Mouse (Mus musculus) monocyte, adult 5-6 weeks (primary cell): Measurements from ENCODE around the gene Olfr786. TPM values are rescaled to one million over a fixed set of nuclear protein-coding genes. Genes with fewer than 3 reads are reported as not detected.

Source experiments
- ATAC-seq: fragments of 153-309, 156-312 bp; replicated peaks from 2 replicates; pipeline ENCODE4 v1.8.0; 2017; ENCODE audit warnings: mild to moderate bottlenecking; ENCODE audit not compliant: low TSS enrichment, insufficient number of reproducible peaks, severe bottlenecking, poor library complexity, low FRiP score
- total RNA-seq: library from RNA; stranded (forward); fragments of 200-1000, 200-491, 200-594 nt; gene quantifications from 3 replicates; pipeline ENCODE4 v1.2.3, GENCODE M21; 2017

Olfr786 gene
- not detected in 3 replicates for total RNA-seq

DNA sequence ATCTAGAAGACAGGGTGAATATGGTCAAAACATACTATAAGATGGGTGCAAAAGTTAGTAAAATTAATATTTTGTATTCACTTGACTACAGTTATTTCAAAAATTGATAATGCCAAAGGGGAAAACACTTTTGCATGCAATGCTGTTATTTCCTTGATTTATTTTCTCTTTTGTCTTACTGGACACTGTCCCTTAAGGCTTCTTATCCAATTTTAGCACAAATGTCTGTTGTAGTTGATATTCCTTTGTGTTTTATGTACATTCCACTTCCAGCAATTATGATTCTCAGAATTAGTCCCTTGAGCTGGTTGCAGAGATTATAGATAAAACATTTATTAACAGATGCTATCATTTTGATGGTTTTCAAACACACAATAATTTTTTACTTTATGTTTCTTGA is at the start of gene Olfr786:
Gene Olfr786, plus strand, starts transcription at position 301 of the 400 bp plus-strand sequence.
- ATAC-seq: no peak

DNA sequence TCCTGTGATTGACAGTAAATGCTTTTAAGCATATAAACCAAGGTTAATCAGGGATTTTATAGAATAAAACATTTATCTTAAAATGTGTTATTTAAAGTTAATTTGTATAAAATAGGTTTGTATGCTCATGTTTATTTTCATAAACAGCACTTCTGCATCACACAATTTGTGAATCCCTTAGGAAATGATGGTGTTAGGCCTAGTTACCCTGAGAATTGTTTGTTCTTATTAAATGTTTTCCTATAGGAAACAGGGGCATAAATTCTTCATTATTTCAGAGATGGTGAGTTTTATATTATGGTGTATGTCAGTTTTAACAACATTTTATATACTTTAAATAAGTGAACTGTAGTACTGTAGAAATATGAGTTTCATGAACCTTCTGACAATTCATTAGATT is 43.3 kb upstream of the Olfr786 start, which contains the start of gene Olfr784:
Gene Olfr784, plus strand, starts transcription at position 301 of the 400 bp plus-strand sequence.
- no peak for ATAC-seq

DNA sequence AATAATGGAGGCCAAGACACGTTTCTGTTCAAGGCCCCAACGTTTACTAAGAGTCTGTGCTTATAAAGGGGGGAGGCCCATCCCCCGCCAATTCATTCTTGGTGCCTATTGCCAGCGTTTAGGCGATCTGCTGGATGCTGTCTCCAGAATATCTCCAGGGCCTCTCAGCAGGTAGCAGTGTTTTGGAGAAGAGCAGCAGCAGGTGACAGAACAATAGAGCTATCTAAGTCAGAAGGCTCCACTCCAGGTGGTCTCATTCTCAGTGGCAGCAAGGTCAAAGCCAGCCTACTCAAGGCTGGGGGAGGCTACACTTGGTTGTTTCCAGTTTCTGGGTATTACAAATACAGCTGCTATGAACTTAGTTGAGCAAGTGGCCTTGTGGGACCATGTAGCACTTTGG is 26.2 kb upstream of the Olfr786 start:
- no peak for ATAC-seq

DNA sequence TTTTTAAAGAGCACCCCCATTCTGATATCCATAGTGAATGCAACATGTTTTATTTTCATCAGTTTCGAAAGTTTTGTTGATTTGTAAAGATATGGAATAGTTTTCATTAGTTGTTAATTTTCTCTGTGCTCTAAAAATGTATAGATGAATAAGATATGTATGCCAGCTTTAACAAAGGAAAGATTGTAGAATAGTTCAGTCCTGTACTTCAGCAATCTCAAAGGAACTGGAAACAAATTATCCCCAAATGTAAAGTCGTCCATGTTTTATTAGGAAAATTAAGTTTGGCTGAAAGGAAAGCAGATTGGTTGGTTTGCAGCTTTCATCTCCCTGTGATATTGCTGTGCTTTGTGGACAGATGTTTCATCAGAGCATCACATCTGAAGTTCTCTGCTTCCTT is 22.0 kb upstream of the Olfr786 start, which contains the start of gene Olfr785:
Gene Olfr785, plus strand, starts transcription at position 301 of the 400 bp plus-strand sequence.
- no peak for ATAC-seq

DNA sequence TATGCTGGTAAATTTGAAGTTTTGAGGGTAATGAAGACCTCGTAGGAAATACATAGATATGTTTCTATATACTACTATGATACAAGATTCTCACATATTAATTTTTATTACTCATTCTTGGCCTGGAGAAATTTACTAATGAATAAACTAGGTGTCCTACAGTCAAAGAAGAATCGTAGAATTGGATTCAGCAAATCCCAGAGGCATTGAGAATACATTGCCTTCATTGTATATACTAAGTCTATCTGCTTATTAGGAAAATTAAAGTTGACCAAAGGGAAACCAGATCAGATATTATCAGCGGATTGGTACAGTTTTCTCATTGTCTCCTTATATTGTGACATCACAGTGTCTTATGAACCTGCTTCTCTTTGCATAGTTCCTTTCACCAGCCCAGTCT is 34.5 kb downstream of the Olfr786 start, which contains the start of gene Olfr787:
Gene Olfr787, plus strand, starts transcription at position 301 of the 400 bp plus-strand sequence.
- no peak for ATAC-seq

DNA sequence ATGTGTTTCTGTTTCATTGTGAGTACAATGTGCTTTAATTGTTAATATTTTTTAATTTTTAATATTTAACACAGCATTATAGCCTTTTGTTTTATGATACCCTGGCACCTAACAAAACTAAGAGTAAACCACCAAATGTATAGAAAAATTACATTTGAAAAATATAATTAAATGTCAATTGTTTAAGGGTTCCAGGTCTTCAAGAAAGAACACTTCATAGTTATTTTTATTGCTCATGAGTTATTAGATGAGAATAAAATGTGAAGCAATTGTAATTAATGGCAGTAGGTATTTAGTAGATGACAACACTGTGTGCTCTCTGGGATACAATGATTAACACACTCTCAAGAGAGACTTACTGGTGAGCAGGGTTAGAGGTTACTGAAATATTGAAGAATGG is 43.6 kb downstream of the Olfr786 start, which contains the start of gene Olfr788:
Gene Olfr788, plus strand, starts transcription at position 301 of the 400 bp plus-strand sequence.
- ATAC-seq: no peak

DNA sequence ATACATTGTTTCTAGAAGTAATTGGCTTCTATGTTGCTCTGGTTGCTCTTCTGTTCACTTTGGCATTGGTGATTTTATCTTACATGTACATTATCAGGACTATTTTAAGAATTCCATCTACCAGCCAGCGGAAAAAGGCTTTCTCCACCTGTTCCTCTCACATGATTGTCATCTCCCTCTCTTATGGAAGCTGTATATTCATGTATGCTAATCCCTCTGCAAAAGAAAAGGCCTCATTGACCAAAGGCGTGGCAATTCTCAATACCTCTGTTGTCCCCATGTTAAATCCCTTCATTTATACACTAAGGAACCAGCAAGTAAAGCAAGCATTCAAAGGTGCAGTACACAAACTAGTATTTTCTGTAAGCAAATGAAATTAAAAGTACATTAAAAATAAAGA is 46.1 kb downstream of the Olfr786 start:
- no peak for ATAC-seq

DNA sequence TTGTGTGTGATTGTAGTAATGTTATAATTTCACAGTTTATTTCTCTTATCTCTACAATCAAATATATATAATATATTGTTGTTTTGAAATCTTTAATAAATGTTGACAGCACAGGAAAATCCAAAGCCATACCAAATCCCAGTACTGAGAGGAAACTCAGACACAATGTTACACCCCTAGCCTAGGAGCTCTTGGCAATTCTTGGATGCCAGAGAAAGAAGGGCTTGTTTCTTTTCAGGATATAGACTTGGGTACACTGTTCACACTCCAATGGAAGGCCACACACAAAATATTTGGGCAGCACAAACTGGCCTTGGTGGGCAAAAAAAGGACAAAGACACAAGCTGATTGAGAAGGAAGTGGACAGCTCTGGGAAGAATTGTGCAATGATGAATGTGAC is 46.6 kb downstream of the Olfr786 start:
- ATAC-seq: no peak

DNA sequence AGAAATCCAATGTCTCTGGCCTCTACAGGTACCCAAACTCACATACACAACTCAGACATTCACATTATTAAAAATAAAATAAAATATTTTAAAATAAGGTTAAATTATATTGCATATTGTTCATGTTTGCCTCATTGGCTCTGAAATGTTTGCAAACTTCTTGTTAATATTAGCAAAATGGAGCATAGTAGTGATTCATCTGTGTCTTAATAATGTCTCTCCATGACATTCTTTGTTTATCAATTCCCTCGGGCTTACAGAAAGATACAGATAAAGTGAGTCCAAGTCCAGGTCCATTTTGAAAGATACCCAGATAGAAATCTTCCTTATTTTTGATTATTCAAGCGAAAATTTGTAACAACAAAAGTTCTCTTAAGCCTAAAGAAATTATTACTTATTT is 57.3 kb downstream of the Olfr786 start, which contains the start of gene Olfr789:
Gene Olfr789, plus strand, starts transcription at position 301 of the 400 bp plus-strand sequence.
- no peak for ATAC-seq

Other genes with a start within 250 kb of the Olfr786 start
- not detected in 3 replicates for gene Olfr772, start 249.4 kb upstream of the Olfr786 start, total RNA-seq
- gene Olfr773, start 239.9 kb upstream of the Olfr786 start, total RNA-seq: not detected in 3 replicates
- gene Olfr774, start 191.1 kb upstream of the Olfr786 start, total RNA-seq: not detected in 3 replicates
- not detected in 3 replicates for gene Olfr775, start 178.9 kb upstream of the Olfr786 start, total RNA-seq
- not detected in 3 replicates for gene Olfr776, start 168.2 kb upstream of the Olfr786 start, total RNA-seq
- gene Olfr777, start 155.8 kb upstream of the Olfr786 start, total RNA-seq: not detected in 3 replicates
- gene Olfr780, start 109.2 kb upstream of the Olfr786 start, total RNA-seq: not detected in 3 replicates
- not detected in 3 replicates for gene Olfr781, start 98.5 kb upstream of the Olfr786 start, total RNA-seq
- gene Olfr782, start 78.5 kb upstream of the Olfr786 start, total RNA-seq: not detected in 3 replicates
- gene Olfr784, start 43.2 kb upstream of the Olfr786 start, total RNA-seq: 0.19 TPM in 1 of 3 replicates, not detected in the others
- not detected in 3 replicates for gene Olfr785, start 21.9 kb upstream of the Olfr786 start, total RNA-seq
- not detected in 3 replicates for gene Olfr787, start 34.6 kb downstream of the Olfr786 start, total RNA-seq
- gene Olfr788, start 43.7 kb downstream of the Olfr786 start, total RNA-seq: not detected in 3 replicates
- not detected in 3 replicates for gene Olfr789, start 57.4 kb downstream of the Olfr786 start, total RNA-seq
- not detected in 3 replicates for gene Olfr790, start 71.2 kb downstream of the Olfr786 start, total RNA-seq
- gene Olfr791, start 94.5 kb downstream of the Olfr786 start, total RNA-seq: not detected in 3 replicates
- not detected in 3 replicates for gene Olfr792, start 111.9 kb downstream of the Olfr786 start, total RNA-seq
- 0.10 TPM in 1 of 3 replicates, not detected in the others for gene Olfr794, start 140.3 kb downstream of the Olfr786 start, total RNA-seq
- not detected in 3 replicates for gene Olfr796, start 185.3 kb downstream of the Olfr786 start, total RNA-seq
- not detected in 3 replicates for gene Olfr798, start 200.6 kb downstream of the Olfr786 start, total RNA-seq
- 0.43 TPM in 1 of 3 replicates, not detected in the others for gene Olfr799, start 210.2 kb downstream of the Olfr786 start, total RNA-seq
- not detected in 3 replicates for gene Olfr800, start 230.4 kb downstream of the Olfr786 start, total RNA-seq
- gene Olfr801, start 246.6 kb downstream of the Olfr786 start, total RNA-seq: not detected in 3 replicates